ENCODE assay signal across 12 mouse cellular contexts in genomic region chr14:31414967-31415376, GRCm38 (mm10). TPM values are rescaled to one million over a fixed set of nuclear protein-coding genes. Genes with fewer than 3 reads are reported as not detected.
DNase-seq lines count a peak whose midpoint lies in the region; ATAC-seq lines count a peak whose summit lies in the region.
"Had no signal": no experiment of that assay in that cellular context is flagged by ENCODE, and none has a peak within 500 bp of the region (broad histone marks: within the 10 kb centered on the region; RNA-seq: fewer than 3 reads in every experiment).

No protein-coding gene starts in this region.

- H3K4me1 ChIP-seq in limb, embryonic 13.5 days: peaks cover 34% of the 10 kb centered on the region
- peaks cover 59% of the 10 kb centered on the region for H3K4me1 ChIP-seq in limb, embryonic 10.5 days
- H3K4me1 ChIP-seq in heart, embryonic 15.5 days (replicated peaks): peaks cover 78% of the 10 kb centered on the region

- H3K27ac ChIP-seq in limb, embryonic 13.5 days: no peak overlapping the region; the same call in 1 of the 2 replicates
- no peak overlapping the region for H3K27ac ChIP-seq in limb, embryonic 10.5 days
- peak overlapping the region; percentile 68 for H3K27ac ChIP-seq in heart, embryonic 15.5 days
- H3K27ac ChIP-seq: liver, embryonic 14.5 days had no signal

- no peak for ATAC-seq in limb, embryonic 13.5 days (ENCODE audit: low FRiP score, low read depth)
- peak; percentile 40; the same call in 1 of the 2 replicates for ATAC-seq in heart, embryonic 15.5 days (replicated peaks; ENCODE audit: insufficient number of reproducible peaks, insufficient read depth, low FRiP score, low read depth)

- no peaks in the 10 kb centered on the region for H3K27me3 ChIP-seq in limb, embryonic 13.5 days
- H3K27me3 ChIP-seq in limb, embryonic 10.5 days (ENCODE audit: low read depth, poor library complexity, severe bottlenecking): no peaks in the 10 kb centered on the region
- no peaks in the 10 kb centered on the region for H3K27me3 ChIP-seq in heart, embryonic 15.5 days

- H3K9me3 ChIP-seq in limb, embryonic 13.5 days: no peaks in the 10 kb centered on the region
- no peaks in the 10 kb centered on the region for H3K9me3 ChIP-seq in limb, embryonic 10.5 days (replicated peaks)
- H3K9me3 ChIP-seq in heart, embryonic 15.5 days (replicated peaks): no peaks in the 10 kb centered on the region
- H3K9me3 ChIP-seq: hindbrain, embryonic 10.5 days had no signal

- 50% methylated on average over 7 of the region's 7 CpGs for WGBS in limb, embryonic 13.5 days
- 65% methylated on average over 7 of the region's 7 CpGs for WGBS in limb, embryonic 10.5 days
- 31% methylated on average over 7 of the region's 7 CpGs for WGBS in heart, embryonic 15.5 days

- no peak overlapping the region for H3K4me3 ChIP-seq in limb, embryonic 13.5 days
- H3K4me3 ChIP-seq in limb, embryonic 10.5 days: no peak overlapping the region
- no peak overlapping the region for H3K4me3 ChIP-seq in heart, embryonic 15.5 days
- H3K4me3 ChIP-seq: hindbrain, embryonic 10.5 days had no signal

- H3K4me2 ChIP-seq in limb, embryonic 13.5 days (replicated peaks): no peak overlapping the region
- H3K4me2 ChIP-seq in heart, embryonic 15.5 days: no peak overlapping the region

- H3K36me3 ChIP-seq in limb, embryonic 13.5 days: peaks cover 17% of the 10 kb centered on the region
- peaks cover 45% of the 10 kb centered on the region for H3K36me3 ChIP-seq in limb, embryonic 10.5 days
- no peaks in the 10 kb centered on the region for H3K36me3 ChIP-seq in heart, embryonic 15.5 days
- H3K36me3 ChIP-seq: hindbrain, embryonic 10.5 days had no signal

- H3K9ac ChIP-seq in limb, embryonic 13.5 days: 0 out of 2 replicates have a peak overlapping the region, but pooled peaks have one; percentile 8
- no peak overlapping the region for H3K9ac ChIP-seq in heart, embryonic 15.5 days
- H3K9ac ChIP-seq: liver, embryonic 14.5 days had no signal

- DNase-seq in gastrocnemius, adult 18-20 months (ENCODE audit: low spot score): peak; percentile 77
- DNase-seq in gastrocnemius, postnatal 10 days: no peak
- no peak for DNase-seq in limb, embryonic 10.5 days (ENCODE audit: low spot score)
- peak; percentile 37 for DNase-seq in T-cell, adult 2 months (ENCODE audit: low spot score)
- DNase-seq in yolk sac, embryonic 10.5 days (ENCODE audit: low spot score): no peak
- DNase-seq in adrenal gland, postnatal 10 days: no peak
- DNase-seq: layer of hippocampus, adult 9-11 months; midbrain, embryonic 14.5 days had no signal

RNA-seq across cellular contexts. Expression of gene Sh3bp5, which starts 20.9 kb away (rescaled TPM):
- total RNA-seq in gastrocnemius, adult 18-20 months (2021): 10 to 100 TPM; 53.6 to 65.7 TPM
- total RNA-seq in gastrocnemius, postnatal 10 days (2021): 10 to 100 TPM; 76.2 to 81.0 TPM
- 53.2 and 57.8 TPM in 2 replicates for polyA plus RNA-seq in limb, embryonic 13.5 days (2015; fragmentation: Nextera tagmentation; extraction: Ambion mirVana)
- 43.0 and 47.9 TPM in 2 replicates for polyA plus RNA-seq in limb, embryonic 10.5 days (2016; fragmentation: Nextera tagmentation; extraction: Ambion mirVana)
- 21.4 and 28.4 TPM in 2 replicates for polyA plus RNA-seq in heart, embryonic 15.5 days (2015; fragmentation: Nextera tagmentation; extraction: Ambion mirVana)
- 100 to 1,000 TPM; 107 to 135 TPM for total RNA-seq in adrenal gland, postnatal 10 days (2021)

Comparison
In these comparisons a context has a peak if more than half of its experiments do, and no peak if none do; other contexts are left out.
1. DNase-seq: peak in gastrocnemius, adult 18-20 months (single experiment) and T-cell, adult 2 months (single experiment); none in gastrocnemius, postnatal 10 days (single experiment), limb, embryonic 10.5 days (single experiment), yolk sac, embryonic 10.5 days (single experiment) and adrenal gland, postnatal 10 days (single experiment).